Mouse (Mus musculus) stomach, postnatal 0 days (tissue): Measurements from ENCODE around the gene Padi1.

Source experiments
- CTCF ChIP-seq: IDR thresholded peaks from 2 replicates; pipeline ENCODE4 v1.5.1; 2016; ENCODE audit warnings: antibody characterized with exemption, low read depth, mild to moderate bottlenecking, moderate library complexity
- EP300 ChIP-seq: optimal IDR thresholded peaks from 2 replicates; pipeline ENCODE3; 2016; ENCODE audit warnings: antibody characterized with exemption

- TF ChIP-seq EP300: no peak
- TF ChIP-seq CTCF: no peak
Observed at GRCm38 (mm10) chr4:140869945-140870344, 24.4 kb upstream of the Padi1 start.
